Mouse (Mus musculus): ENCODE data around the gene Cma1.
"Not testable (repeated sequence)": the region's sequence is repeated elsewhere in the genome, so short reads cannot be mapped to it uniquely, and the experiment has no call there.

Gene Cma1

DNA sequence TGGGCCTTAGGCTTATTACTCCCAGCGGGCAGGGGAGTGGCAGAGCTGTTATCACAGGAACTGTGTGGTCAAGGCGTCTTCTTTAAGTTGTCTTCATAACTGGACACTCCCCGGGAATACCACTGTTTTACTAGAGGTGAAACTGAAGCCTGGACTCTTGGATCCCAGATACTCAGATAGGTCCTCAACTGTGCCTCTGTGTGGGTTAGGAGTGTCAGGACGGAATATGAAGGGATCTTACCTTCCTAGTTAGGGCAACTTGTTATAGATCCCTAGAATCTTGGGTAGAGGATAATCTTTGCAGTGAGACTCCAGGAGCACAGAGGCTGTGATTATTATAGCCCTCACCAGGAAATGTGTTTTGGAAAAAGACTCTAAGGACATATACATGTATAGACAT lies at the start of gene Cma1:
Cma1 (minus strand) TSS at position 101 of the 400 bp plus-strand sequence.
- no peak for DNase-seq

DNA sequence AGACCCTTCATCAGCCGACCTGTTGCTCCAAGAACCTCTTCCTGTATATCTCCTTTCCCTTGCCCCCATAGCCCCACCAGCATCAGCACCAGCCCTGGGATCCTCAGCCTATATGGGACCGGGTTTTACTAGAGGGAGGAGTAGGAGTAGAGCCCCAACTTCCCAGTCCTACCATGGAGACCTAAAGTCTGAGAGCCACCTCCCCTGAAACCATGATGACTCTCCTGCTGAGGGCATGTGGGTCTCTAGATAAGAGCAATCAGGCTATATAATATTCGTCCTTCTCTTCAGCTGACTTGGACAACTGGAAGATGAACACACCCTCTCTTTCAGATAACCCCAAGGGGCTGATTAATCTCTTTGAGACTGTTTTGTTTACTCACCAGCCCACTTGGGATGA lies 43.0 kb upstream of the Cma1 start:
- not testable (repeated sequence) for DNase-seq

DNA sequence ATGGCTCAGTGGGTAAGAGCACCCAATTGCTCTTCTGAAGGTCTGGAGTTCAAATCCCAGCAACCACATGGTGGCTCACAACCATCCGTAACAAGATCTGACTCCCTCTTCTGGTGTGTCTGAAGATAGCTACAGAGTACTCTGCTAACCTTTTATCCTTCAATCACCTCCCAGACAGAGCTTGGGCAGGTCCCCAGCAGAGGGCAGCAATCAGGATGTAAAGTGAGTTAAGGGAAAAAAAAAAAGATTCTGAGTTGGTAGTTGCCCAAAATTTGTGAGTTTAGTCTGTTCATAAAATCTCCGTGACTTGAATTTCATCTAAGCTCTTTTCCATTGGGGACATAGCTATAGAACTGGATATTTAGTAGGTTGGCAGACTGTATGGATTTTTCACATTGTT lies 19.4 kb upstream of the Cma1 start:
- not testable (repeated sequence) for DNase-seq

DNA sequence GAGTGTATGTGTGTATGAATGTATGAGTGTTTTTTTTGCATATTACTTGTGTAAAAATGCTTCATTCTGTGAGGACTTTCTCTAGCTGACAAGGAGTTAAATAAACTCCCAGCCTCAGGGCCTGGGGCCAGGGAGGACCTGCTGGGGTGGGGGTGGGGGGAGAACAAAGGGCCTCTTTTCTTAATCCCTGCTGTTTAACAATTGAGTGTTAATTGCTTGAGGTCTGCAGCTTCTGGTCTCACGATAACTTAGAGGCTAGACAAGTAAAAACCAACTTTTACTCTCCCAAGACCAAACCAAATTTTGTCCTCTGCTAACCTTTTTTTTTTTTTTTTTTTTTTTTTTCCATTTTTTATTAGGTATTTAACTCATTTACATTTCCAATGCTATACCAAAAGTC lies 18.8 kb upstream of the Cma1 start:
- DNase-seq: no peak

DNA sequence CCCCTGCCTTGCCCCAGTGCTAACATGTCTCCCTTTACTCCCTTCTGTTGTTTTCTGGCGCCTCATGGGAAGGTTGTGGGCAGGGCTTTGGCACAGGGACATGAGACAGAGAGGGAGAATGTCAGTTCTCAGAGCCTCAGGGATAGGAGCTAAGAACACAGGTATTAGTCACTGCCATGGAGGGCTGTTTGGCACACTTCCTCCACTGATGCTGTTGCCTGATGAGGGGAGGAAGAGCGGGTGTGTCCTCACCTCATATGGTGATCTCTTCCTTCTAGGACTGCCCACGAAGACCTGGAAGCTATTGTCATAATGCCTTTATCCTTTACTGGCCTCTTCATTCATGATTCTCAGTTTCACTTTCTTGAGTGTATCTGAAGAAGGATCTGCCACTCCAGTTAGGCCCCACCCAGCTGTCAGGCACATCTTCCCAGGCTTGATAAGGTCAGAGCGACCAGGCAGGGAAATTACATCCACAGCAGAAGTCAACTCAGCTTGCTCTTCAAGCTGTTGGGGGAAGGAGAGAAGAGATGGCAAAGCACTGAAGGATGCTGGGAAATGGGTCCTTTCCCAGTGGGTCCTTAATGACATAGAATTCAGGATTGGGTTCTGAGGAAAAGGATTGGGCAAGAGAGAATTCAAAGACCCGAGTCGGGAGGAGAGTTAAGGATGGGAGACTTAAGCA lies 6.0 kb upstream of the Cma1 start, which contains the start of gene Cma2:
Cma2 (plus strand) TSS at position 635 of the 685 bp plus-strand sequence.
- DNase-seq: no peak

DNA sequence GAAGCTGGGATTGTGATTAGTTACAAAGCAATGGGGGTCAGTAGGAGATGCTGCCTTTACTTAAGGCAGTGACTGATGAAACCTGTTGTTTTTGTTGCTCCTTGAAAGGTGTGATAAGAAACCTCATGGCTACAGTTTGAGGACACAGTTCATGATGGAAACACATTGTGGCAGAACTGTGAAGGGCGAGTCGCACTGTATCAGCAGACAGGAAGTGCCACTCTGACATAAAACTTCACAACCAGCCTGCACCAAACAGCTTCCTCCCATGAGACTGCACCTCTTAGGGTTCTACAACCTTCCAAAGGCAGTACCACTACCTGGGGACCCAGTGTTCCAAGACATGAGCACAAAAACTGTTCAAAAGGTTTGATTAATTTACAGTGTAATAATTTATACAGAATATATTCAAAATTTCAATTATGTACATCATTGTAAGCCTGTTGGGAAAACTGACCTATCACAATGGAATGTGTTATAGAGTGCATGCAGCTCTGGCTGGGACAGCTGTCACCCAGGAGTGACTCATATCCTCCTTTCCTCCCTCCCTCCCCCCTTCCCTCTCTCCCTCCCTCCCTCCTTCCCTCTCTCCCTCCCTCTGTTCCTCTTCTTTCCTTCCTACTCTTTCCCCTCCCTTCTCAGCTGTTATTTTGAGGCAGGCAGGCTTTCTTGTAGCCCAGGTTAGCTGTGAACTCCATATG lies 1.9 kb upstream of the Cma1 start:
- no peak for DNase-seq

DNA sequence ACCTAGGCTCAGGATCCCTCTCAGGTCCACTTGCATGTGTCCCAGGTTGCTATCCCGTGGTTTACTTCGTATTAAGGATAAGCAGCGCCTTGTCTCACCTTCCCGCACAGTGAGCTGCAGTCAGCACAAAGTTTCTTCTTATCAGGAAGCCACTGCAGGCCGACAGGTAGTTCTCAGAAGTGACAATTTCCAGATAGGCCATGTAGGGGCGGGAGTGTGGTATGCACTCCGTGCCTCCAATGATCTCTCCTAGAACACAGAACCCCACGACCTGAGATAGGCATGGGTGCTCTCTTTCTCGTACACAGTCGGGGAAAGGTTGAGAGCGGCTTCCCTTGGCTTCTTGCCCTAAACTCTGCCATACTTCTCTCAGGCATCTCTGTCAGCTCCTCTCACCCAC lies 874 bp downstream of the Cma1 start:
- no peak for DNase-seq

DNA sequence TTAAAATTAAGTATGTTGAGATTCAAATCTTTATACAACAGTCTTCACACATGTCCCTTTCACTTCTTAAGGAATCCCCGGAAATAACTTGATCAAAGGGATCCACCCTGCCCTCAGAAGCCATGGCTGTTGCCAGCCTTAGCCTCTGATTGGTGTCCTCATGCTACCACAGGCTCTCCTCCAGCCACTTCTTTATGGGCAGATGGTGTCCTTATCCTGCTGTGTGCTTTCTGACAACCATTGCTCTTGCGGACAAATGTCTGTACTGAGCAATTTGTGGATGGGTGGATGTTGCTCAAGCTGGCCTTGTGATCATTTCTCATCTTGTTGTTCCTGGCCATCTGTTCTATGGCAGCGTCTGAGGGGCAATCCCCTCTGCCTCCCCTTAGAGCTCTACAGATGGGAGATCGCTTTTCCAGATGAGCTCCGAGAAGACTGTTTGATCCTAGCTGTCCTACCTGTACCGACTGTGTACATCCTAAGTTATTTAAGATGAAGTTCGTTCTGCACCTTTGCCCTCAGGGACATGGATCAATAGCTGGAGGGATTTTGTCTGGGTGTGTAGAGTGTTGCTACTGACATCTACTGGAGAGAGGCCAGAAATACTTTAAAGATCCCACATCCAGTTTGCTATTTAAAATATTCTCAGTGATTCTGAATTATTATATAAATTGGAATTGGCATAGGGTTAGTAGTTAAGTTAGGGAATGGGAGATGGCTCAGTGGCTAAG lies 4.2 kb downstream of the Cma1 start:
- DNase-seq: no peak

DNA sequence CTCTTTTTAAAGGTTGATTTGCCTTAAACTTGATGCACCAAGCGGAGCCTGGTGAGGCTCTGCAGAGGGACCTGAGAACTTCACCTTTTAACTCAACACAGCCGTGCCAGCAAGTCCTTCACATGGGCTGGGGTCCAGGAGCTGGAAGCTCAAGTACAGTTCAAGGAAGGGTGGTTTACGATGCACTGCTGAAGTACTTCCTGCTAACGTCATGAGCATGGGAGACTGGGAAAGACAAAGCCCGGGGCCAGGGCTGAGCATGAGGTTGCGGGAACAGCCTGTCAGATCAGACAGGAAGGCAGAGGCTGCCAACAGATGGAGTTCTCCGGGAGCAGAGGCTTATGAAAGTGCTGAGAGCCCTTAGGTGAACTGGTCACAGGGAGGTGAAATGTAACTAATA lies 10.9 kb downstream of the Cma1 start:
- DNase-seq: no peak

DNA sequence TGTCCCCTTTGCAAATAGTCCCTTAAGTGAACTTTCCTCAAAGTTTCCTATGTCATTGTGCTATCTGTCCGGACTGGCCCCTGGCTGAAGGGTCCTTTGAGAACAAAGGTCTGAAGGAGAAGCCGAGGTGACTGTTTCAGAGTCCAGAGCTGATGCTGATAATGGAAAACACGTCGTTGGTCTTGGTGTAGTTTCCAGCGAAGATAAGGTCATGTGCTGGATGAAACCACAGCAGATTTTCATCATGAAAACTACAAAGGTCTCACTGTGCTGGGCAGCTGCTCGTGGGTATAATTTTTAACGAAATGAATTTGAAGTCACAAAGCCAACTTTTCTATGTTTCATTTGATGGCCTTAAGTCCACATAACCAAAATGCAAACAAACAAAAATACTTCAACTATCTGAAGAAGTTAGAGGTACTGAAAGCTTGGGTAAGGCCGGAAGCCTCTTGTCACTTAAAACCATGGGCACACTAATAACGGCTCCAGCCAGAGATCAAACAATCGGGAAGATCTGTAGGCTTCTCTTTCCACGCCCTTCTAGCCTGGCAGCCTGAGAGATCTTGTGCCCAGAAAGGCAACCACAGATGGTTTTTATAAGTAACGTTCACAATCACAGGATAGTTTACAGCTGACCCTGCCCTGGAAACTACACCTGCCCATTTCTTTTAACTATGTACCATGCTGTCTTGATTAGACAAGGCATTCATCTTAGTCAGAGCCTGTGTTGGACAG lies 15.0 kb downstream of the Cma1 start:
- no peak for DNase-seq

DNA sequence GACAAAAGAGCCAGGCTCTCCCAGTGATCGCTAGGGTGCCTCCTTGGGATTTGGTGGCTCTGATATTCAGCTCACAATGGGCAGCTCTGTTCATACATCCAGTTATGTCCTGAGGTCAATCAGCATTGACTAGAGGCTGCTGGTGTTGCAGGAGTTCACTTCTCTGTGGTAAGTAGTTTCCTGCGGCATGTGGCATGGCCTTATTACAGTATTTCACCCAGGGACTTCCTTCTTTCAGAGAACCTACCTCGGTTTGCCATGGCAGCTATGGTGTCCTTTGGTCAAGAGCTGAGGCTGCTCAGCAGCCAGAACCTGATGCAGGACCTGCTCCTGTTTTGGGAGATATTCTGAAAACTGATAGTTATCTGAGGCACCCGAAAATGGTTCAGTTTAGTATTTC lies 17.6 kb downstream of the Cma1 start:
- DNase-seq: no peak

DNA sequence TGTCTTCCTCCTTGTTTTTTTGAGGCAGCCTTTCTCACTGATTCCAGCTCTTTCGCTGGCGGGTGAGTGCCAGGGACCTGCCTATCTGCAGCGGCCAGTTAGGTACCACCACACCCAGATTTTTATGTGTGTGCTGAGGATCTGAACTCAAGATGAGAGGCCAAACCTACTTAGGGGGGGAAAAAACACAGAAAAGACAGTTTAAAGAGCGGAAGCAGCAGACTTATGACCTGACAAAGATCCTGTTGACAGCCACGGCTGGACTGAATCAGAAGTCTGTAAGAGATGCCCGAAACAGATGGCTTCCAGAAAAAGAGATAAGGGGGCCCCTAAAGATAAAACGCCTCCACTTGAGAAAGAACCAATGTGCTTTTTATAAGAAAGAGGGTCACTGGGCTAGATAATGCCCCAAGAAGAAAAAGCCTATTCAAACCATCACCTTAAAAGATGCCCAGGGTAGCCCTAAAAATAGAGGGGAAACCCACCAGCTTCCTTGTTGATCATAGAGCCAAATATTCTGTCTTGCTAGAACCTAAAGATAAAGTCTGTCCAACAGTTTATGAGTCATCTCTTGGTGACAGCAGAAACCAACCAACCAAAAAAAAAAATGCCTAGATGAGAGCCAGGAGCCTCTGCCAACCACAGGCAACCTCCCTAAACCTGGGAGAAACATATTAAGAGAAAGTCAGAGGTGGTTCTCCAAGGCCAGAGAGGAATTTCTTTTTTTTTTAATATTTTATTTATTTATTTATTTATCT lies 21.8 kb downstream of the Cma1 start:
- no peak for DNase-seq

DNA sequence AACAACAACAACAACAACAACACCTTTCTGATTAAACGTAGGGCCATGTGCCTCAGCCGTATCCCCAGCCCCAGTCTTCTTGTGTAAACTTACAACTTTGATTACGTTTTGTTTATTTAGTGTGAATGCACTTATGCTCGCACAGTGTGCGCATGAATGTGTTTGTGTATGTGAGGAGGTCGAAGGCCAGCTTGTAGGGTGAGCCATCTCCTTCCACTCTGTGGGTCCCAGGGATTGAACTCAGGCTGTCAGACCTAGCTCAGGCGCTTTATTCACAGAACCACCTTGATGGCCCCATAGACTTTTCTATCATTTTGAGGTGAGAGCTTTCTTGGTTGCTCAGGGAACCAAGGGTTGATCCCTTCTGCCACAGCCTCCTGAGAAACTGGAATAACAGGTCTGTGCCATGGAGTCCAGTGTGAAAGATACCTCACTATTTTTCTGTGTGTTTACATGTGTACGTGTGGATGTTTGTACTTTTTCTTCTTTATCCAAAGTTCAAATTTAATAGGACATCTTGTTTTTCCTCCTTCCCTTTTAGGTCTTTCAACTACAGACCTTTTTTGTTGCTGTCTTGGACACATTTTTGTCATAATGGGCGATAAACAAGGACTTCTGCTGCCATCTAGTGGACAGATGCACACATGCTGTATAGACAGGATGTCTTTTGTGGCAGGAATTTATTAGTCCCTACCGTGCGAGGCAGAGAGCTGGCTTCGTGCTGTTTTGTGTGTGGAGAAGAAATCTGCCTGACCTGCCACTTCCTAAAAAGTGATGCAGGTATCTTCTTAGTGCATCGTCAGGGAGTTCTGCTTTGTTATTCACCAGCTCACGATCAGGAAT lies 26.0 kb downstream of the Cma1 start:
- peak; percentile 17 to 42 for DNase-seq

DNA sequence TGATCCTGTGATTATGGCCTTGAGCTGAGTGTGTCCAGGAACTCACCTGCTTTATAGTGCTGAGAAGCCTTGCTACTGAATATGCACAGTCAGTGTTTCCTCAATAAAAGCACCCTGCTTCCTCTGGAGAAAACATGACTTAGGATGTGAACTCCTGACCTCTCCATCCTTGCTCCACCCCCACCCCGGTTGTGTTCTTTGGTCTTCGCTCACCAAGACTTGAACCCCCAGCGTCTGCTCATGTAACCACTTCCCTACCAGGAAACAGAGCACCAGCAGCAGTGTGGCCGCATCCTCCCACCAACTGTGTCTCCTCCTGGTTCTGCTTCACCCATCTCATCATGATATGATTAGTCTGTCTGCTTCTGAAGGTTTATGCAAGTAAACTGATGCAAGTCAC lies 31.1 kb downstream of the Cma1 start:
- no peak for DNase-seq

DNA sequence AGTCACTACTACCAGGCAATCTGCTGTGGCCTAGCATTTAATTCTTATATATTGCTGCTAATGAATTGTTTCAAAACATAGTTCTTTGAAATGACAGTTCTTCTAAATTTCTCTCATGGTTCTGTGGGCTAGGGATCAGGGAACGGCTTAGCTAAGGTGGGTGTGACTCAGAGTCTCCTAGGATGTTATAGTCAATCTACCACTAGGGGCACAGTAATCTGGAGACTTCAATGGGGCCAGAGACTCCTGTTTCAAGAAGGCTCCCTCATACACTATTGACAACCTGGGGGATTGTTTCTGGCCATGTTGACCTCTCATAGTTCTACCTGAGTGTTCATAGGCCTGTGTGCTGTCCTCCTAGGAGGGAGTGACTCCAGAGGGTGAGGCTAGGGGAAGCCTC lies 39.0 kb downstream of the Cma1 start:
- DNase-seq: no peak

DNA sequence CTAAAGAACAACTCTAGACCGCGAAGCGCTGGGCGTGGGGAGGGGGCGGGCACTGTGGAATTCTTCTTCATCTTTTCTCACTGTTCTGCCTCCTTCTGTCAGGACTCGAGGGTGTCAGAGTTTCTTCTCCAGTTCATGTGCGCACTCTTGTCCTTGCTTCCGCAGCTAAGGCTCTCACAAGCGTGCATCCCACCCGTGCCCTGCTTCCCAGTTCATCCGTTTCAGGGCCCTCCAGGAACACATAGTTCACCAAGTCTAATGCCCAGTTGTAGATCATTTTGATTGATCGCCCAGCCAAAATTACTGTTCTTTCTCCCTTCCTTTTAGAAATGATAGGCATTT lies 44.1 kb downstream of the Cma1 start:
- DNase-seq: no peak

DNA sequence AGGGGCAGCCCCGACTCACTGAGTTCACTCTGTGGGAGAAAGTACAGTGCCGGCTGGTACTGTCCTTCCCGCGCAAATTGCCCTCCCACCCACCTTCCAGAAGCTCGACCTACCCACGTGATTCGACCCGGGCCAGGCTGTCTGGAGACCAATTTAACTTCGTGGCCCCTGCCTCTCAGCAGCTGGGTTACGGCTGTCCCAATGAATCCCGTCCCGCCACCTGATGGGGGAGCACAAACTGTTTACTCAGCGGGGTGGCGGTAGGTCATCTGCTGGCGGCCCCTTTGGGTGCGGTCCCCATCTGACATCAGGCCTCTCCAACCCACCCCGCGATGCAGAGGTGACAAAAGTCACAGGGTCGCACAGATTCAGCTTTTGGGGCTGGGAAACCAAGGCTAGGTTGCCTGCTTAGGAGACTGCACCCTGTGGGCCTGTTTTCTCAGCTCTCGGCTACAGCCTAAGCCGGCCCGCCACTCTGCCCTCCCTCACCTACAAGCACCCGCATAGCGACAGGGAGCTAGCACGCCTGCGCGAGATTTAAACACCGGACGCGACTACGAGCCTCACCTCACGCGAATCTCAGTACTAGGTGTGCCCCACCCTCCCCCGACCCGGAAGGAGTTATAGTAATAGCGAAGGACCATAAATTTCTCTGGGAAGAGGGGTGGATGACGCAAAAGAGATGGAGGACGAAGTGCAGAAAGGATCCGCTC lies 44.6 kb downstream of the Cma1 start, which contains the start of gene Sdr39u1:
Sdr39u1 (minus strand) TSS at position 593 of the 713 bp plus-strand sequence.
- DNase-seq: peak; percentile 75 to 82

DNA sequence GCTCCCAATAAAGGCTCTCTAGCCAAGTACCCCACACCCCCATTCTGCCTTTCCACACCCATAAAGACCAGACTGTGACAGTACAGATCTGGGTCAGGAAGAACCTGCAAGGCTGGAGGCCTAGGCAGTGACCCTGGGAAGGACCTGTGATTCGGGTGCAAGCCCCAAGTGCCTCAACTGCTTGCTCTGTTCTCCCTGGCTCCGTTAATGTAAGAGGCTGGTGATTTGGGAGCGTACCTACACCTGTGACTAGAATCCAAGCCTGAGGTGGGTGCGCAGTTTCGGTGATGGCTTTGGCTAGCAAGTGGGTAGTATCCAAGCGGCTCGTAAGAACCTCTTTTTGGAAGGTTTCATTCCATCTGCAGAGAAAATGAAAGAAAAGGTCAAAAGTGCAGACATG lies 45.5 kb downstream of the Cma1 start:
- no peak for DNase-seq

DNA sequence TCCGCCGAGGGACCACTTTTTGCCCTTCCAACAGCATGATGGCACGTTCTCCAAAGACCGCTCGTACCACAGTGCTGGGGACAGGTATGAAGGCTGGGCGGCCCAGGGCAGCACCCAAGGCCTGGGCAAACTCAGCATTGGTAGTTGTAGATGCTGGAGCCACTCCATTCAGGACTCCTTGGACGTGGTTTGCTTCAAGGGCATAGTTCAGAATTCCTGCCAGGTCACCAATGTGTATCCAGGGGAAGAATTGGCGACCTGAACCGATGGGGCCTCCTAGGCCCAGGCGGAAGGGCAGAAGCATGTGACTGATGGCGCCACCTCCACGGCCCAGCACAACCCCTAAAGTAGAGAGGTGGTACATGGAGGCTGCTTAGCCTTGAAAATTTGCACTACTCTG lies 46.8 kb downstream of the Cma1 start:
- DNase-seq: no peak

All from thymus, adult 18-20 months (tissue).